Mouse (Mus musculus) neural tube, embryonic 11.5 days (tissue): ENCODE measurements at regions not wholly inside any gene's neighbourhood (a gene's known extent, or its start where the extent isn't known, plus 50 kb on each side); places are given as distances from the start of the nearest gene placed in this dataset.
A peak's percentile ranks its signal among the peaks of the same experiment; 100 is the strongest.

ENCODE experiments used
- ATAC-seq: fragments of 200-750 bp; cut with Nextera tagmentation; 2 replicates; pipeline ENCODE4 v1.8.0; 2017; ENCODE audit warnings: moderate number of reproducible peaks, mild to moderate bottlenecking, moderate TSS enrichment, moderate library complexity; ENCODE audit not compliant: insufficient read depth, low FRiP score, low TSS enrichment
- DNase-seq: peaks from one replicate; pipeline ENCODE4 v3.0.0-alpha.2; 2015; ENCODE audit warnings: low spot score
- H3K27ac ChIP-seq: fragments of 300-500 bp; sonication (generic); 2 replicates; pipeline ENCODE4 v1.5.1; 2014; ENCODE audit warnings: low read depth, mild to moderate bottlenecking, low read length
- H3K27me3 ChIP-seq: fragments of 300-500 bp; sonication (generic); 2 replicates; pipeline ENCODE4 v1.6.1; 2014; ENCODE audit warnings: mild to moderate bottlenecking, low read length, mixed read lengths; ENCODE audit not compliant: control insufficient read depth, insufficient read depth
- H3K36me3 ChIP-seq: fragments of 300-500 bp; sonication (generic); 2 replicates; pipeline ENCODE4 v1.6.1; 2014; ENCODE audit warnings: mild to moderate bottlenecking, low read length, moderate library complexity, mixed read lengths; ENCODE audit not compliant: control insufficient read depth, insufficient read depth
- H3K4me1 ChIP-seq: fragments of 300-500 bp; sonication (generic); 2 replicates; pipeline ENCODE4 v1.6.1; 2014; ENCODE audit warnings: low read length, mixed read lengths; ENCODE audit not compliant: control insufficient read depth, insufficient read depth
- H3K4me2 ChIP-seq: fragments of 300-500 bp; sonication (generic); 2 replicates; pipeline ENCODE4 v1.6.1; 2014; ENCODE audit warnings: low read depth, mild to moderate bottlenecking, moderate library complexity
- H3K4me3 ChIP-seq: fragments of 300-500 bp; sonication (generic); 2 replicates; pipeline ENCODE4 v1.5.1; 2014; ENCODE audit warnings: low read depth, low read length
- H3K9ac ChIP-seq: fragments of 300-500 bp; sonication (generic); 2 replicates; pipeline ENCODE4 v1.6.1; 2014; ENCODE audit warnings: mild to moderate bottlenecking, low read length
- H3K9me3 ChIP-seq: fragments of 300-500 bp; sonication (generic); 2 replicates; pipeline ENCODE4 v1.6.1; 2016; ENCODE audit warnings: low read length; ENCODE audit not compliant: control insufficient read depth
- WGBS: fragments of 180-500 bp; shearing (Covaris S2); extraction: QIAGEN DNeasy Blood & Tissue Kit; methylation state at CpG from one replicate; pipeline ENCODE4 v1.1.7; 2014; 5-methylcytosine and 5-hydroxymethylcytosine counted together

DNA sequence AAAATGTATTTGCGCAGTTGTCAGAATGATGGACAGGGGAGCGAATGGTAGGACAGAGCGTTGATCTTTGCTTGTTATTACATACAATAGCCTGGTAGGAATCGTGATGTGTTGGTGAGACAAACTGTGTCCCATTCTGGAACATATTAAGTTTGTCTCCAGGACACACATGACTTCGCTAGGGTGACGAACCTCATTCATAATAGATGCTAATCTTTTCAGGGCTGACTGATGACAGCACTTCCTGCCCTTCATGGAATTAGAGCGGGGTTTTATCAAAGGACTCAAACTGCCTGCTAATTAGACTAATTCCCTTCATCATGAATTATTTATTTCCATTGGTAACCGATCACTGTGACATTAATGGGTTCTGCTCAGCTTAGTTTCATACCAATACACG is 122.0 kb downstream of the Cdca7 start:
- no peak for ATAC-seq
- Histone ChIP-seq H3K36me3 (no peaks in the 10 kb centered on the region), H3K4me1 (0 out of 2 replicates have a peak, but pooled peaks cover 3% of the 10 kb centered on the region), H3K9me3 (no peaks in the 10 kb centered on the region), H3K4me2 (no peak overlapping the region), H3K4me3 (no peak overlapping the region), H3K27me3 (no peaks in the 10 kb centered on the region), H3K9ac (no peak overlapping the region), H3K27ac (no peak overlapping the region)
- DNase-seq, result no peak
- WGBS, result 52% methylated on average over 9 of the region's 9 CpGs

DNA sequence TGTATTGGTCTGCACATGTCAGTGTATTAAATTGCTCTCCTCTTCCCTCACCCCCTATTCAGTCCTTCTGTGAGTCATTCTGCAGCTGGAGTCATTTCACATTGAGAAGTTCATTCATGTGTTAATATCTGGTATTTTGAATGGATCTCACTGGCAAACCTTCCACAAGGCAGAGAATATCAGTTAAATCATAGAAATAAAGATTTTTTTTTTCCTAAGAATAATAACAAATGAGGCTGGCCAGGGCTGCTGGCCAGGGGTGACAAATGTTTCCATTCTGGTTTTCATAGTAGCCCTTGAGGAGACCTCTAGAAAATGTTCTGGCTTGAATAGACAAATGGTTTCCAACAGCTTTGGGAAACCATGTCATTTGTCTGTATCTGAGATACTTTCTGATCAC is 124.8 kb downstream of the Cdca7 start:
- H3K27me3 ChIP-seq, result no peaks in the 10 kb centered on the region
- no peak overlapping the region for H3K27ac ChIP-seq
- ATAC-seq, result no peak

DNA sequence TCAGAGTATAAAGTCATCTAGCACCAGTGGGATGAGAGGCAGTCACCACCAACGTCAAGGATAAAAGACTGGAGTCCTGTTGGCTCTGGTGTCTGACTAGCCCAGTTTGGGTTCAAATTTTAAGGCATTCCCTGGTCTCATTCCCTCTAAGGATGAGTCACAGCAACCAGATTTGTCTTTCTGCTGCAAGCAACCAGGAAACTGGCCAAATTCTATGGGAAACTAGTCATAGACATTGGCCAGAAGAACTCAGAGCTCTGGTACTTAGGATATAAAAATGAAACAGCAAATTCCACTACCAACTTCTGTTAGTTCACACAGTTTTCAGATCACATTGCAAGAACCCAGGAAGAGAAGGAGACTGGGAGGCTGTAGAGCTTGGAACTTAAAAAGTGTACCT is 126.2 kb downstream of the Cdca7 start:
- H3K9ac ChIP-seq, result no peak overlapping the region
- H3K4me2 ChIP-seq, result no peak overlapping the region
- no peaks in the 10 kb centered on the region for H3K9me3 ChIP-seq
- no peak overlapping the region for H3K27ac ChIP-seq
- 0 out of 2 replicates have a peak, but pooled peaks cover 3% of the 10 kb centered on the region for H3K4me1 ChIP-seq
- no peaks in the 10 kb centered on the region for H3K27me3 ChIP-seq
- 75% methylated on average over 1 of the region's 1 CpGs for WGBS
- ATAC-seq (no peak), DNase-seq (no peak)
- H3K36me3 ChIP-seq, result no peaks in the 10 kb centered on the region
- no peak overlapping the region for H3K4me3 ChIP-seq

More for the DNA sequence above, 124.8 kb downstream of the Cdca7 start:
- H3K4me2 ChIP-seq, result no peak overlapping the region
- H3K36me3 ChIP-seq, result no peaks in the 10 kb centered on the region
- H3K9ac ChIP-seq, result no peak overlapping the region
- H3K4me3 ChIP-seq, result no peak overlapping the region
- DNase-seq, result no peak
- H3K9me3 ChIP-seq, result no peaks in the 10 kb centered on the region
- 0 out of 2 replicates have a peak, but pooled peaks cover 3% of the 10 kb centered on the region for H3K4me1 ChIP-seq

DNA sequence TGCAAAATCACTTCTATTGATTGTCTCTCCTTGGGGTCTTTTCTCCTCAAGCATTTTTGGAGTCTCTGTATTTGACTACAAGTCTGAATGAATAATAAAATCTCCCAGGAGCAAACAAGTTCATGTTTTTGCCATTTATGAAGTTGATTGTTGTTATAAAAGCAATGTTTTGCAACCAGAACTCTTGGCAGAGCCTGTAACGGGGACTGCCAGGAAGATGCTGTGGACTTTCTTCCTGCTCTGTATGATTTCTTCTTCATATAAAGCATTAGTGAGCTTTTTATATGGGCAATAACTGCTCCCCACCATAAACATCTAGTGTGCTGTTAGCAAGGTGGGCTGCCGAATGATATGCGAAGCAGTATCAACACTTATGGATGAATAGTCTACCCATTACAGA is 136.3 kb downstream of the Cdca7 start:
- Histone ChIP-seq H3K9ac (no peak overlapping the region), H3K27ac (no peak overlapping the region), H3K36me3 (no peaks in the 10 kb centered on the region), H3K27me3 (no peaks in the 10 kb centered on the region), H3K4me3 (no peak overlapping the region), H3K4me1 (no peaks in the 10 kb centered on the region), H3K4me2 (no peak overlapping the region), H3K9me3 (no peaks in the 10 kb centered on the region)
- ATAC-seq (no peak), DNase-seq (no peak)
- 97% methylated on average over 3 of the region's 3 CpGs for WGBS

DNA sequence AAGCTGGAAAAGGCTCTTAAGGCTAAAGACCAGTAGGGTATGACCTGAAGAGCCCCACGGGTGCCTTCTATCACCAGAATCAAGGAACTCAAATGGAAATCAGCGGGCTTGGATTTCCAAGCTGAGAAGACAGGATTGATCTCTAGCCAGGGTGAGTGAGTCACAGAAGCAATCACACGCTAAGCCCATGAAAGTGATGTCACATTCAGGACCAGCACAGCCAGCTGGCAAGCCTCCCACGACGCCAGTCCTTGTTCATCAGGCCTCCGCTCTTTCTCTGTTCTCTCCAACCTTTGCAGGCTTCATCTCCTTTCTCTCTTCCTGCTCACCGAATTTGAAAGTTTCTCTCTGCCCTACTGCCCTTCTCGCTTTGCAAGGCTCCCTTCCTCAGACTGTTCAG is 138.3 kb downstream of the Cdca7 start:
- DNase-seq (no peak), ATAC-seq (no peak)
- Histone ChIP-seq H3K36me3 (no peaks in the 10 kb centered on the region), H3K4me2 (no peak overlapping the region), H3K9ac (no peak overlapping the region), H3K4me3 (no peak overlapping the region), H3K27ac (no peak overlapping the region), H3K9me3 (no peaks in the 10 kb centered on the region), H3K27me3 (no peaks in the 10 kb centered on the region), H3K4me1 (no peaks in the 10 kb centered on the region)
- 65% methylated on average over 8 of the region's 8 CpGs for WGBS

DNA sequence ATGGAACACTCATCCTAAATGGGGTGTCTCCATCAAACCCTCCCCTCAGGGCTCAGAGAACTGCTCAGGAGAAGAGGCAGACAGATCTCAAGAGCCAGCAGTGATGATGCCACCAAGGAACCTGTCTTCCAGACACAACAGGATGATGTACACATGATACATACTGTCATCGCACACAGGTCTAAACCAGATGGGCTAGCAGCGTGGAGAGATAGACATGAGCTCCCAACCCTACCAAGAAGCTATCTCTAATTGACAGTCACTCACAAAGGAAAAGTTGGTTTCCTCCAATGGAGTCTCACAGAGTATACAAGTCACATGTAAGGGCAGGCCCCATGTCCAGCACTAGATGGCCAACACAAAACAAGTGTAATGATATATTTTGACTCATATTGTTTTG is 139.9 kb downstream of the Cdca7 start:
- 90% methylated on average over 2 of the region's 2 CpGs for WGBS
- ATAC-seq, result no peak

DNA sequence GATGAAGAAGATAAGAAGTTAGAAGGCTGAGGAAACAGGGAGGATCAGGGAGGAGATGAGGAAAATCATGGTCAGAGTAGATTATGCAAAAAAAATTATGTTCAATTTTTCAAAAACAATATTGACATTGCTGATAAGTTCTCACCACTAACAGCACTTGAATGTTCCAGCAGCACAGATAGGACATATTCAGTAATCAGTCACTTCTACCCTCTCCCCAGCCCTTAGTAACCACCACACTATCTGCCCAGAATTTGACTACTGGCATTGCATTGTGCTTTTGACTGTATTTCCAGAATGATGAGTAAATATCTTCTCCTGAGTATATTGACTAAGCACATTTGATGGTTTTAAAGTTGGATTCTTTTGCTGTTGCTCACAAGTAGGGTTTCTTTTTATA is 140.5 kb downstream of the Cdca7 start:
- H3K36me3 ChIP-seq, result no peaks in the 10 kb centered on the region
- no peak overlapping the region for H3K27ac ChIP-seq
- no peaks in the 10 kb centered on the region for H3K27me3 ChIP-seq
- H3K4me1 ChIP-seq, result peaks cover 2% of the 10 kb centered on the region; the same call in 1 of the 2 replicates
- no peak for ATAC-seq
- no peak overlapping the region for H3K4me3 ChIP-seq
- no peak overlapping the region for H3K9ac ChIP-seq
- H3K9me3 ChIP-seq, result no peaks in the 10 kb centered on the region
- H3K4me2 ChIP-seq, result no peak overlapping the region
- no peak for DNase-seq

More for the DNA sequence above, 139.9 kb downstream of the Cdca7 start:
- Histone ChIP-seq H3K4me1 (peaks cover 2% of the 10 kb centered on the region; the same call in 1 of the 2 replicates), H3K27ac (no peak overlapping the region), H3K36me3 (no peaks in the 10 kb centered on the region), H3K9ac (no peak overlapping the region), H3K4me2 (no peak overlapping the region), H3K27me3 (no peaks in the 10 kb centered on the region), H3K9me3 (no peaks in the 10 kb centered on the region), H3K4me3 (no peak overlapping the region)
- DNase-seq, result no peak

DNA sequence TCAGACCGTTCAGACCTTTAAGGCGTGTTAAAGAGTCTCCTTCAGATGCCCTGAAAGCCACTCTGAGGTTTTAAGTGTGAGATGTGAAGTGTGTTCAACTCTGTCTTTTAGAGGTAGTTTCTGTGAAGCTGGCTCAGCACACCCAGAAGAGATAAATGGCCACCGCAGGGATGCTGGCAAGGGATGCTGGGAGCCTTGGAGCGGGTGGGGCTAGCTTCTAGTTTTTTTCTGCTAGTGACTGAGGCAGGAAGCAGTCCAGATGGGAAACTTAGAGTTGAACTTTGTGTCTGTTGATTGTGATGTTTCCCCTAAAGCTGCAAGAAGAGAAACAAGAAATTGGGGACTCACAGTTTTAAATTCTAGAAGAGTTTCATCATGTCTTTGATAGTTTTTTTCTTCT is 143.5 kb downstream of the Cdca7 start:
- no peak overlapping the region for H3K27ac ChIP-seq
- no peaks in the 10 kb centered on the region for H3K36me3 ChIP-seq
- DNase-seq (peak; percentile 47), ATAC-seq (no peak)
- no peaks in the 10 kb centered on the region for H3K27me3 ChIP-seq
- no peaks in the 10 kb centered on the region for H3K9me3 ChIP-seq
- no peak overlapping the region for H3K4me2 ChIP-seq
- WGBS, result 50% methylated on average over 4 of the region's 4 CpGs
- H3K4me1 ChIP-seq, result peaks cover 2% of the 10 kb centered on the region; the same call in 1 of the 2 replicates
- no peak overlapping the region for H3K9ac ChIP-seq
- H3K4me3 ChIP-seq, result no peak overlapping the region

DNA sequence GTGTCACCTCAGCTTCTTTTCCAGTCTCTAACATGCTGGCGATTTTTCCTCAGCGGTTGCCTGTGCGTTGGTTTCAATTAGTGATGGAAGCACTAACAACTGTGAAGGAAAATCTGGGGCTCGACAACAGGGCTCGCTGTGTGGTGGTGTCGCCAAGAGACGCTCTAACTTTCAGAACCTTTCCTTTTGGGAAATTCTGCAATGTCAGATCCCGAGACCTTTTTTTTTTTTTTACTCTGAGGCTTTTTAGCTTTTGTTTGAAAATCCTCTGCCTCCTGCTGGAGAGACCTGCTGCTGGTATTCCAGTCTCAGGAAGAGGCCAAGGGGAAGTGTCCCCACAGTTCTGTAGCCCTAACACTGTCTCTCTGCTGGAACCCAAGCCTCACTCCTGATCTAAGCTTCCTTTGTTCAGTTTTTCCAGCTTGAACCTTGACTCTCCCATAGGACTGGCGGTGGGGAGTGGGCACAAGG is 144.3 kb downstream of the Cdca7 start:
- 2% methylated on average over 9 of the region's 9 CpGs for WGBS
- Histone ChIP-seq H3K36me3 (no peaks in the 10 kb centered on the region), H3K9me3 (no peaks in the 10 kb centered on the region), H3K9ac (no peak overlapping the region; the same call in 1 of the 2 replicates), H3K4me1 (peaks cover 2% of the 10 kb centered on the region; the same call in 1 of the 2 replicates), H3K4me2 (peak overlapping the region; percentile 39), H3K27me3 (no peaks in the 10 kb centered on the region), H3K27ac (no peak overlapping the region), H3K4me3 (0 out of 2 replicates have a peak overlapping the region, but pooled peaks have one; percentile 18)
- DNase-seq (peak; percentile 47), ATAC-seq (no peak)
